Mouse (Mus musculus): ENCODE measurements at regions not wholly inside any gene's neighbourhood (a gene's known extent, or its start where the extent isn't known, plus 50 kb on each side); places are given as distances from the start of the nearest gene placed in this dataset.

DNA sequence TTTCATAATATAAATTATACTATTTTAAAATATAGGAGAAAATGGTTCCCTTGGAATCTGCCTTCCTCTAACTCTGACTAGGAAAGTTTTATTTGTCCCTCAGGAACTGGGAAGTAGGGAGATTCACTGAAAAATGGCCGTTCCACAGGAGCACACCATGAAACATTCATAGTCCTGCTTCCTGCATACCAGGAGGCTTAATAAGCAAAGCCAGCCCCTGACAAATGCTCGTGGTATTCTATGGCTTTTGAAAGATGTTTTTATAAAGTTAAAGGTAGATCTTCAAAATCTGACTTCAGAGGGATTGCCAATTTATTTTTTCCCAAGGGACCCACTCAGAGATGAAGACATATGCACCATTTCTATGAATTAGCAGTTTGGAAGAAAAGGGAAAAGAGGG, 426.9 kb downstream of the Lmo4 start:
- no peak for TF ChIP-seq EP300 (optimal IDR thresholded peaks at IDR 0.05)
- TF ChIP-seq CTCF (IDR thresholded peaks at IDR 0.05; ENCODE audit: low read depth): no peak
